Mouse (Mus musculus): ENCODE measurements around the gene Sh3kbp1.

DNA sequence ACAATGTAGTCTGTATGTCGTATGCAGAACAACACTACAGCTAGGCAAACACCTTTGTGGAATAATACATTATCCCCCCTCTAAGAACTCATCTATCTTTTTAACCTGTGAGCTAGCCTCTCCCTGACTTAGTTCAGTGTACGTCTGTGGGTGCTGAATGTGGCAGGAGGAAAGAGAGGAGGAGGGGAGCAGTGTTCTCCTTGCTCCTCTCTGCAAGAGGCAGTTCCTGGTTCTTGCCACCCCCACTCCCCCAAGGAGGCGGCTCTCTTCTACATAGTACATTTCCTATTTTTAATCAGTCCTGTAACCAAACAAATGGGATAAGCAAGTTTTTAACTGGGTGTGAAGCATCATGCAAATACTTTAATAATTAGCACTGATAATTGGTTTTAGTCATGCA is 252.4 kb downstream of the Sh3kbp1 start:
- TF ChIP-seq CTCF (IDR thresholded peaks at IDR 0.05; ENCODE audit: low read depth) = no peak
- TF ChIP-seq EP300 (IDR thresholded peaks at IDR 0.05; ENCODE audit: low read depth) = no peak
